In genomic region chr13:31878805-31879477, GRCm38 (mm10) we compare ENCODE assay signal across 21 mouse cellular contexts.
A peak's percentile ranks its signal among the peaks of the same experiment; 100 is the strongest.
DNase-seq lines count a peak whose midpoint lies in the region; ATAC-seq and TF ChIP-seq lines count a peak whose summit lies in the region.
"Had no signal": no experiment of that assay in that cellular context is flagged by ENCODE, and none has a peak within 500 bp of the region (broad histone marks: within the 10 kb centered on the region; RNA-seq: fewer than 3 reads in every experiment).

No protein-coding gene starts in this region.

- H3K9ac ChIP-seq in hindbrain, embryonic 16.5 days (ENCODE audit: low read depth, low read length), result no peak overlapping the region
- H3K9ac ChIP-seq: hindbrain, embryonic 14.5 days; liver, embryonic 12.5 days; lung, embryonic 14.5 days; midbrain, embryonic 12.5 days; stomach, embryonic 15.5 days had no signal

- H3K4me3 ChIP-seq in layer of hippocampus, adult 2 months, result no peak overlapping the region
- H3K4me3 ChIP-seq in left cerebral cortex, adult 2 months, result no peak overlapping the region
- no peak overlapping the region for H3K4me3 ChIP-seq in hindbrain, embryonic 16.5 days (ENCODE audit: low read length)
- H3K4me3 ChIP-seq: erythroblast, embryonic 14.5 days; liver, embryonic 12.5 days; midbrain, embryonic 12.5 days; stomach, embryonic 15.5 days had no signal

- peak; percentile 4 for DNase-seq in left cerebral cortex, adult 11 months (ENCODE audit: low spot score)
- no peak for DNase-seq in left cerebral cortex, postnatal 4 days
- DNase-seq in layer of hippocampus, adult 2 months (ENCODE audit: low spot score in 2 of 2), result peak; percentile 13 to 39
- DNase-seq in left cerebral cortex, adult 2 months (ENCODE audit: extremely low spot score in 1 of 2, low spot score in 2 of 2), result no peak
- DNase-seq in right cerebral cortex, postnatal 25 days, result peak; percentile 40
- DNase-seq in natural killer cell, adult 2 months (ENCODE audit: low spot score in 2 of 2), result no peak
- DNase-seq: cerebellum, adult 11 months; cerebellum, postnatal 36 days; gastrocnemius, postnatal 25 days; heart, postnatal 14 days; lung, embryonic 14.5 days had no signal

- no peak for ATAC-seq in hindbrain, embryonic 16.5 days
- ATAC-seq: forebrain, embryonic 16.5 days; intestine, postnatal 0 days; liver, embryonic 12.5 days had no signal

- H3K4me2 ChIP-seq in hindbrain, embryonic 16.5 days (ENCODE audit: low read length), result no peak overlapping the region
- H3K4me2 ChIP-seq: heart, embryonic 11.5 days; hindbrain, embryonic 14.5 days; liver, embryonic 12.5 days; lung, embryonic 14.5 days; midbrain, embryonic 12.5 days; stomach, embryonic 15.5 days had no signal

- TF ChIP-seq CTCF in layer of hippocampus, adult 2 months (conservative IDR thresholded peaks at IDR 0.05), result no peak
- TF ChIP-seq CTCF in left cerebral cortex, adult 2 months (IDR thresholded peaks at IDR 0.05), result no peak

- no peaks in the 10 kb centered on the region for H3K27me3 ChIP-seq in hindbrain, embryonic 16.5 days (replicated peaks; ENCODE audit: control insufficient read depth, insufficient read depth, low read length)
- H3K27me3 ChIP-seq: liver, embryonic 12.5 days; midbrain, embryonic 12.5 days; stomach, embryonic 15.5 days had no signal

- WGBS in hindbrain, embryonic 16.5 days, result 85% methylated on average over 8 of the region's 8 CpGs

- intact Hi-C loops in left cerebral cortex, postnatal 4 days (cut with DNase I), result no loop called here
- intact Hi-C loops in left cerebral cortex, adult 2 months (cut with DNase I), result no loop called here

- no peaks in the 10 kb centered on the region for H3K4me1 ChIP-seq in hindbrain, embryonic 16.5 days (ENCODE audit: control insufficient read depth, insufficient read depth, low read depth, low read length)
- H3K4me1 ChIP-seq: liver, embryonic 12.5 days; midbrain, embryonic 12.5 days; stomach, embryonic 15.5 days had no signal

- H3K27ac ChIP-seq in layer of hippocampus, adult 2 months, result peak overlapping the region; percentile 57; the same call in 1 of the 2 replicates
- H3K27ac ChIP-seq in left cerebral cortex, adult 2 months, result peak overlapping the region; percentile 67
- no peak overlapping the region for H3K27ac ChIP-seq in hindbrain, embryonic 16.5 days (ENCODE audit: low read depth, low read length)
- H3K27ac ChIP-seq: hindbrain, embryonic 14.5 days; kidney, postnatal 0 days; liver, embryonic 12.5 days; midbrain, embryonic 12.5 days; stomach, embryonic 15.5 days had no signal

- H3K36me3 ChIP-seq in hindbrain, embryonic 16.5 days (ENCODE audit: control insufficient read depth, insufficient read depth, low read length), result no peaks in the 10 kb centered on the region
- H3K36me3 ChIP-seq: liver, embryonic 12.5 days; midbrain, embryonic 12.5 days; stomach, embryonic 15.5 days had no signal

- no peaks in the 10 kb centered on the region for H3K9me3 ChIP-seq in hindbrain, embryonic 16.5 days (ENCODE audit: control insufficient read depth, low read length)
- H3K9me3 ChIP-seq: liver, embryonic 12.5 days; midbrain, embryonic 12.5 days; stomach, embryonic 15.5 days had no signal

Comparison
In these comparisons a context has a peak if more than half of its experiments do, and no peak if none do; other contexts are left out.
1. DNase-seq: peak in left cerebral cortex, adult 11 months (single experiment), layer of hippocampus, adult 2 months (2 of 2) and right cerebral cortex, postnatal 25 days (single experiment); none in left cerebral cortex, postnatal 4 days (single experiment), left cerebral cortex, adult 2 months (0 of 2) and natural killer cell, adult 2 months (0 of 2).